Mouse (Mus musculus) ES-E14 (cell line): Measurements from ENCODE around the gene Nwd2.

Experiments used
- CHD2 ChIP-seq: IDR thresholded peaks from 2 replicates; pipeline ENCODE4 v1.6.1; 2014; ENCODE audit warnings: mild to moderate bottlenecking, low read depth, low read length, inconsistent platforms
- HCFC1 ChIP-seq: IDR thresholded peaks from 2 replicates; pipeline ENCODE4 v1.6.1; 2012; ENCODE audit warnings: low read length, inconsistent platforms, borderline replicate concordance; ENCODE audit not compliant: insufficient read depth
- MAFK ChIP-seq: IDR thresholded peaks from 2 replicates; pipeline ENCODE4 v1.6.1; 2014; ENCODE audit warnings: mild to moderate bottlenecking, low read depth, low read length, inconsistent platforms; ENCODE audit not compliant: insufficient read depth
- ZC3H11A ChIP-seq: IDR thresholded peaks from 2 replicates; pipeline ENCODE4 v1.6.1; 2012; ENCODE audit warnings: low read depth, mild to moderate bottlenecking, inconsistent platforms, low read length, borderline replicate concordance
- ZNF384 ChIP-seq: IDR thresholded peaks from 2 replicates; pipeline ENCODE4 v1.6.1; 2012; ENCODE audit warnings: low read depth, low read length, inconsistent platforms

- TF ChIP-seq CHD2 (no peak), MAFK (no peak), HCFC1 (no peak), ZC3H11A (no peak), ZNF384 (no peak)
Measured at GRCm38 (mm10) chr5:63607447-63607846, 41.5 kb upstream of the Nwd2 start.
